ENCODE assay signal across 15 mouse cellular contexts in the genomic region with DNA sequence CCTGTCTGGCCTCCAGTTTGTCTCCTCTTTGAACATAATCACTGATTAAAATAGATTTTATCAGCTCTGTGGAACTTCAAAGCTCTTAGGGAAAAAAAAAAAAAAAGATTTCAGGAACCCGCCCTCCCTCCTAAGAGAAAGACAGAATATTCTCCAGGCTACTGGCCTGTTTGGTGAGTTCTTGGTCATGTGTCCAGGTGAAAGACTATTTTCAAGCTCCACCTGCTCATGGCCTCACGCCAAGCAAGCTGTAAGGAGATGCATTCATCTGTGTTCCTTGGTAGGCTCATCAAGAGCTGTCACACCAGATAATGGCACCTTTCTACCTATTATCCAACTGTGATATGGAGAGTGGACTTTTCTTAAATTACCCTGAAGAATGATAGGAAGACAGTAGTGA. TPM values are rescaled to one million over a fixed set of nuclear protein-coding genes. Genes with fewer than 3 reads are reported as not detected.
A peak's percentile ranks its signal among the peaks of the same experiment; 100 is the strongest.
DNase-seq lines count a peak whose midpoint lies in the region.
"Had no signal": no experiment of that assay in that cellular context is flagged by ENCODE, and none has a peak within 500 bp of the region (broad histone marks: within the 10 kb centered on the region; RNA-seq: fewer than 3 reads in every experiment).

No protein-coding gene starts in this region.

- peak; percentile 61 to 66 for DNase-seq in cerebellum, postnatal 10 days
- no peak for DNase-seq in cerebellum, adult 11-12 months
- peak; percentile 31 to 45 for DNase-seq in cerebellum, postnatal 36 days
- DNase-seq in cerebellum, adult 9-10 months, result no peak
- DNase-seq in left cerebral cortex, postnatal 4 days, result peak; percentile 24
- DNase-seq in left cerebral cortex, adult 9 months (ENCODE audit: low spot score in 2 of 2), result no peak
- DNase-seq in urinary bladder, postnatal 14 days (ENCODE audit: low spot score), result peak; percentile 50
- DNase-seq in urinary bladder, postnatal 4 days (ENCODE audit: low spot score in 2 of 2), result no peak
- DNase-seq: adrenal gland, adult 8-10 months; adrenal gland, postnatal 14 days; adrenal gland, postnatal 36 days; B cell, adult 2 months; cerebellum, adult 8-10 months; forebrain, postnatal 0 days had no signal

- intact Hi-C loops in left cerebral cortex, postnatal 4 days (cut with DNase I), result no loop called here

RNA-seq across cellular contexts. Expression of a gene that starts 54.1 kb away (rescaled TPM):
- 100 to 1,000 TPM; 168 to 200 TPM for total RNA-seq in left cerebral cortex, postnatal 4 days (2021)
- total RNA-seq: CH12.LX had no signal

Comparison
In these comparisons a context has a peak if more than half of its experiments do, and no peak if none do; other contexts are left out.
1. DNase-seq: peak in cerebellum, postnatal 10 days (2 of 2), cerebellum, postnatal 36 days (2 of 2), left cerebral cortex, postnatal 4 days (single experiment) and urinary bladder, postnatal 14 days (single experiment); none in cerebellum, adult 11-12 months (single experiment), cerebellum, adult 9-10 months (single experiment), left cerebral cortex, adult 9 months (0 of 2) and urinary bladder, postnatal 4 days (0 of 2).